Mouse (Mus musculus): Measurements from ENCODE around the gene Igsf1. TPM values are rescaled to one million over a fixed set of nuclear protein-coding genes. Genes with fewer than 3 reads are reported as not detected.

The Igsf1 gene
- polyA plus RNA-seq (2012; rRNA removed), result not detected in 2 replicates

GRCm38 (mm10) chrX:49797213-49798019, at the start of gene Igsf1:
Gene Igsf1 (minus strand): TSS chrX:49797749.

GRCm38 (mm10) chrX:49734959-49735358, 62.6 kb downstream of the Igsf1 start, which contains the start of gene Olfr1321:
Gene Olfr1321 (minus strand): TSS chrX:49735059.

Other genes with a start within 250 kb of the Igsf1 start
- not detected in 2 replicates for gene Olfr1320, start 125.4 kb downstream of the Igsf1 start, polyA plus RNA-seq (2012; rRNA removed)
- gene Olfr1321, start 62.7 kb downstream of the Igsf1 start, polyA plus RNA-seq (2012; rRNA removed), result not detected in 2 replicates
- not detected in 2 replicates for gene Olfr1322, start 93.7 kb upstream of the Igsf1 start, polyA plus RNA-seq (2012; rRNA removed)
- not detected in 2 replicates for gene Olfr1323, start 221.6 kb upstream of the Igsf1 start, polyA plus RNA-seq (2012; rRNA removed)